Mouse (Mus musculus) large intestine, adult 2 months (tissue): ENCODE measurements around the gene Kcnh5. TPM values are rescaled to one million over a fixed set of nuclear protein-coding genes. Genes with fewer than 3 reads are reported as not detected.

ENCODE experiments used
- DNase-seq: peaks from one replicate; pipeline ENCODE4 v3.0.0-alpha.2; 2012; ENCODE audit warnings: low read depth, low spot score
- WGBS: fragments of 180-500 bp; shearing (Covaris S2); methylation state at CpG from one replicate; pipeline ENCODE4 v1.1.7; 2018; 5-methylcytosine and 5-hydroxymethylcytosine counted together
- polyA plus RNA-seq: library from polyadenylated mRNA; depleted of rRNA; stranded (reverse); fragments of >200 nt; gene quantifications from 2 replicates; pipeline ENCODE4 v1.2.3, GENCODE M21; 2012

Gene Kcnh5
- polyA plus RNA-seq, 1 experiment, result not detected

DNA sequence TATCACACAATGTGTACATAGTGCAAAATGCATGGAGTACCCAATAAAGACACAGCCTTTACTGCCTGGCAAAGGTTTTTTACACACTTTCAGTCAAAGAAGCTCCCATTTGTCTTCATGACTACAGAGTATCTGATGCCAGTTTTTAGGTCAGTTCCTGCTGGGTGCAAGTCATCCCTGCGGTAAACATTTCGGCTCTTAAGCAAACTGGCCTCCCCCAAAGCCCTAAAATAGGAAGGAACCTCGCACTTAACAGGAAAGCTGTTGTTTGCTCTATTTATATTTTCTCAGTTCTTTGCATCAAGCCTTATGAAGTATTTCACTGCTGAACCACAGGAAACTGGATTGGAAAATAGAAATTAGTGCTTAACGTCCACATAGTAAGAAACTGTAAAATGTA lies 207.7 kb downstream of the Kcnh5 start:
- DNase-seq, result no peak
- WGBS, result 66% methylated on average over 4 of the region's 4 CpGs

GRCm38 (mm10) chr12:74966266-74966665 lies 210.9 kb downstream of the Kcnh5 start:
- no peak for DNase-seq
- WGBS, result 86% methylated on average over 2 of the region's 2 CpGs

DNA sequence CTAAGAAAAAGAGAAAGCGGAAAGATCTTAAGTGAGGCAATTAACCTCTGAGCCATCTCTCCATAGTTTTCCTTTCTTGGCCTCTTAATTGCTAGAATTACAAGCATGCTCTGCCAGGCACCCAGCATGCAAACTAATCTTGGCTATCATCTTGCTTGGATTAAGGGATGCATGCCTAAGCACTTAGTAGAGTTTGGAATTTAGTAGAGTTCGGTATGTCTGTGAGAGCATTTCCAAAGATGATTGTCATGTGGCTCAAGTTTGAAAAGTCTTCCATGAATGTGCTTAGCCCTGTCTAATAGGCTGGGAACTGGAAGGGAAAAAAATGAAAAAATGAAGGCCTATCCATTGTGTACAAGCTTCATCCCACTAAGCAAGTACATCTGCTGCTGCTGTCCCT lies 224.5 kb downstream of the Kcnh5 start:
- peak; percentile 11 for DNase-seq
- WGBS, result 24% methylated on average over 2 of the region's 2 CpGs

DNA sequence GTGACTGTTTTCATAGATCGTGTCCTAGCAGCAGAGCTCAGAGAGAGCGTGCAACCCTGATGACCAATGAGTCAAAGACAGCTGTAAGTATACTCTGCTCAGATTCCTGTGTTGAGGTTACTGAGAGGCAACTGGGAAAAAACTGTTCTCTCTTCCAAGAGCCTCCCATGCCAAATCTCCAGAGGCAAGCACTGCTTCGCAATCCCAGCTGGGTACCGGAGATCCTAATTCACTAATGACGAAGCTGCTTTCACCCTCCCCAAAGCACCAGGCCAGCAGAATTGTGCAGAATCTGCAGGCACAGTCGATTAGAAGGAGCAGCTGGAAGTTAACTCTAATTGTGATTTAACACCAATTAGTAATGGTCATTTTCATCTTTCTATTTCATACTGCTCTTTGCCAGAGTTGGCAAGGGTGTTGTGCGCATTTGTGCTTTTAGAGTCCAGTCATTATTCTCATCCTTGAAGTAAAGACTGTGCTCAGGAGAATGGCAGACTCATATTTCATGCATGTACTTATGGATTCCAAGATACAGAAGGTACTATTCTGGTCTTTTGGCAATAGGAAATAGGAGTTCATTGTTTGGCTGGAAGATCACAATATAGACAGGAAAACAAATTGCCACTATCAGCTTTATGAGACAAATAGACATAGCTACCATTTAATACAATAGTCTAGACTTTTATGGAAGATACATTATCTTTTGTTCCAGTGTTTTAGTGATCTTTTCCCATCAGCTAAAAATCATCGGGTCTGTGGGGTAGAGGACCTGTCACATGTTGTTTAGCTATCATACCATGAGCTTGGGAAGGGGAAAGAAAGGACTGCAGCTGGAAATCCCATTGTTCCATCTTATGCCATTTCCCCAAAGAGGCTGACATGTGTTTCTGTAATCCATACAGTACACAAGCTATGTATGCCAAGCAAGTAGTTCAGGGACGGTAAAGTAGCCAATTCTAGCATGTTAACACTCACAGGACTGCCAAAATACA lies 225.7 kb downstream of the Kcnh5 start:
- 76% methylated on average over 9 of the region's 9 CpGs for WGBS
- DNase-seq, result no peak

GRCm38 (mm10) chr12:74901331-74901730 lies 275.8 kb downstream of the Kcnh5 start:
- no peak for DNase-seq
- WGBS, result 86% methylated on average over 6 of the region's 6 CpGs

- no peak for DNase-seq
These were observed 276.4 kb downstream of the Kcnh5 start for GRCm38 (mm10) chr12:74900777-74901176.

DNA sequence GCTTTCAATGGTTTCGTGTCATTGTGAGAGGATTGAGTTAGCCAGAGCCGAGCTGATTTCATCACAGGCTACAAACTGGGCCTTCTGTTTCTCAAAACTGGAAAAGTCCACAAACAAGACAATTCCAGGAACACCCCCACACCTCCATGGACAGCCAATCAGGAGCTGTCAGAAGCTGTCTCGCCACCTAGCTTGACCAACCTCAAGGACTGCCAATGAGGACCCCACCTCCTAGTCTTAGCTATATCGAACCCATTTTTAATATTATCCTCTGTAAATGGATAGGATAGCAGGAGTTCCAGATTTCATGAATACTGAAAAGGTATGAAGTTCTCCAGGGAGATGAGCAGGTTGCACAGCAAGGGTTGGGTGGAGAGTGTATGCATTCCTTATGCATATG lies 278.1 kb downstream of the Kcnh5 start:
- DNase-seq, result no peak
- WGBS, result 92% methylated on average over 4 of the region's 4 CpGs

- WGBS, result 97% methylated on average over 9 of the region's 9 CpGs
- no peak for DNase-seq
These were observed 278.9 kb downstream of the Kcnh5 start for GRCm38 (mm10) chr12:74898211-74898610.

DNA sequence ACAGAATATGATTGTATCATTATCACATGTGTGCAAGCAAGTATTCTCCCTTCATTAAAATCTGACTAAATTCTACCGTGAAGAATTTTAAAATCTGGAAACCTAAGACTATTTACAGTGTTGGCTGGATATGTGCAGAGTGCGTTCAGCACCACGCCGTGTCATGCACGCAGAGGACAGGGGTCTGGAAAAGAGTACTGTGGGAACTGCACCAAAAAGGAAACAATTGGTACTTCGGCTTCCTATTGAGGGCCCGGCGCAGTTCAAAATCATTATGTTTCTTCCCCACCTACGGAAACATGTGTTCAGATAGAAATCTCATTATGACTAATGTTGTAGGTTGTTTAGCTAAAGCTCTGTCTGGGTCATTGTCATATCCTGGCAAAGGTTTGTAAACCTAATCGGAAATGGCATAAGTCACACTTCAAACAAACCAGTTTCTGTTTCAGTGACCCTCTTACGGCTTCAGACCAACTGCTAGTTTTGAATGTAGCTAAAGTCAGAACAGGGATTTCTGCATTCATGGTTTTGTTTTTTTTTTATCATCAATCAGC lies 282.2 kb downstream of the Kcnh5 start:
- DNase-seq, result no peak
- WGBS, result 61% methylated on average over 11 of the region's 11 CpGs

GRCm38 (mm10) chr12:74889419-74889818 lies 287.7 kb downstream of the Kcnh5 start:
- WGBS, result 80% methylated on average over 3 of the region's 3 CpGs
- no peak for DNase-seq

DNA sequence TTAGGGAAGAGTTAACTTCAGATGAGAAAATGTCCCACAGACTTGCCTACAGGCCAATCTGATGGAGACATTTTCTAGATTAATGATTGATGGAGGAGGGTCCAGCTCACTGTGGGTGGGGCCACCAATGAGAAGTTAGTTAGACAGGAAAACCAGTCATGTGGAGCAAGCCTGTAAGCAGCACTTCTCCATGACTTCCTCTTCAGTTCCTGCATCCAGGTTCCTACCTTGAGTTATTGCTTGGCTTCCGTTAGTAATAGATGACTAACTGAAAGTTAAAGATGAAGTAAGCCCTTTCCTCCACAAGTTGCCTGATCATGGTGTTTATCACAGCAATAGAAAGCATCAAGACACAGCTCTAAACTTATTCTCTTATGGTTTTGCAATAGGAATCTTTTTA lies 290.1 kb downstream of the Kcnh5 start:
- WGBS, result 88% methylated on average over 1 of the region's 1 CpGs
- DNase-seq, result no peak

DNA sequence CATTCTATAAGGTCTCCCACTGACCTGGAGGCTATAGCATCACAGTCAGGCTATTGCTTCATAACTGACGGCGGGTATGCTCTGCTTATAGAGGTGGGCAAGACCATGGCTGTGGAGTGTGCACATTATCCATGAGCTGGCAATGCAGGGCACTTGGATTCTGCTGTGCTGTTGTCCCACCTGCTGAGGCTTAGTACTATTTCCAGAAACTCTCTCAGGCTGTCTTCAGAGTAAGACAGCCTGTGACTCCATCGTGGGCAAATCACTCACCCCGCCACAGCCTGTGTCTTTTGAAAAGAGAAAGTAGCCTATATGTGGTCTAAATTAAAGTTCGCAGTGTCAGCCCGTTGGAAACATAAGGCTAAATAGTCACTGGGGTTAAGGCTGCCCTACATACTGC lies 295.8 kb downstream of the Kcnh5 start:
- 85% methylated on average over 6 of the region's 6 CpGs for WGBS
- DNase-seq, result no peak

GRCm38 (mm10) chr12:74855666-74856065 lies 321.5 kb downstream of the Kcnh5 start:
- WGBS, result 72% methylated on average over 2 of the region's 2 CpGs
- no peak for DNase-seq

- 65% methylated on average over 1 of the region's 1 CpGs for WGBS
- no peak for DNase-seq
These were observed 322.9 kb downstream of the Kcnh5 start for GRCm38 (mm10) chr12:74854263-74854662.

DNA sequence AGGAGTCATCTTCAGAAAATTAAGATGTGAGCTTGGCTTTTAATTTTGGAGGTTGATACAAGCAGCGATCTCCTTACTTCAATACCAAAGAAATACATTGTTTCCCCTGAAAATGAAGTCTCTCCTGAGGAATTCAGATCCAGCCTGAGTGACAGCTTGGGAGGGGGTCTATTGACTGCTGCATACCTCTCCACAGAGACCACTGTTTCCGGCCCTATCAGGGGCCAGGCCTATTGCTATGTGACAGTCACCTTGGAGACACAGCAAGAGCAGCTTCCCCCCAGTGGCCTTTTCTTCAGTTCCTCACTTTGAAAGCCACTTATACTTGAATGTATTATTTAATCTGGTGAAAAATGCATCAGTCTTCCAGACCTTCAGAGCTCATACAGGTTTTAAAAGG lies 326.8 kb downstream of the Kcnh5 start:
- WGBS, result 81% methylated on average over 2 of the region's 2 CpGs
- DNase-seq, result no peak

DNA sequence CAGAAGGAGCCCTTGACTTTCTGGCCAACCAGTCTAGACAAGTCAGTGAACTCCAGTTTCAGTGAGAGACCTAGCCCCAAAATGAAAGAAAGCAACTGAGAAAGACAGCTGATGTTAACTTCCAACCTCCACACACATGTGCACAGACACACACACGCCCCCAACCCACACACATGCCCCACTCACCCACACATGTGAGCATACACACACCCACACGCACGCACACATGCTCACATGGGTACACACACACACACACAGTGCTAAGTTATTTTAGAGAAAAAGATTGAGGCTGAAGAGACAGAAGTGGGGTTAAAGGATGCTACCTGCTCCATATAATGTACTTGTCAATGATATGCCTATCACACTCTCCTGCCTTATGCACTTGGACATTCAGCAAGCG lies 327.2 kb downstream of the Kcnh5 start:
- 84% methylated on average over 4 of the region's 4 CpGs for WGBS
- no peak for DNase-seq

GRCm38 (mm10) chr12:74848611-74849347 lies 328.4 kb downstream of the Kcnh5 start:
- no peak for DNase-seq
- WGBS, result 84% methylated on average over 12 of the region's 12 CpGs
